Mouse (Mus musculus) lung, embryonic 14.5 days (tissue): ENCODE measurements around the gene Kif1bp. TPM values are rescaled to one million over a fixed set of nuclear protein-coding genes. Genes with fewer than 3 reads are reported as not detected.
A peak's percentile ranks its signal among the peaks of the same experiment; 100 is the strongest.

ENCODE experiments used
- ATAC-seq: fragments of 200-750 bp; cut with Nextera tagmentation; 2 replicates; pipeline ENCODE4 v1.8.0; 2017; ENCODE audit warnings: mild to moderate bottlenecking, moderate TSS enrichment, moderate library complexity; ENCODE audit not compliant: insufficient read depth
- DNase-seq: peaks from one replicate; pipeline ENCODE4 v3.0.0-alpha.2; 2015
- H3K27ac ChIP-seq: fragments of 300-500 bp; sonication (generic); 2 replicates; pipeline ENCODE4 v1.5.1; 2014; ENCODE audit warnings: low read depth, mild to moderate bottlenecking, moderate library complexity
- H3K27me3 ChIP-seq: fragments of 300-500 bp; sonication (generic); 2 replicates; pipeline ENCODE4 v1.6.1; 2014; ENCODE audit warnings: low read length, control low read depth; ENCODE audit not compliant: insufficient read depth
- H3K36me3 ChIP-seq: fragments of 300-500 bp; sonication (generic); 2 replicates; pipeline ENCODE4 v1.6.1; 2014; ENCODE audit warnings: control low read depth; ENCODE audit not compliant: insufficient read depth
- H3K4me1 ChIP-seq: fragments of 300-500 bp; sonication (generic); 2 replicates; pipeline ENCODE4 v1.6.1; 2014; ENCODE audit warnings: antibody characterized with exemption, control low read depth; ENCODE audit not compliant: insufficient read depth
- H3K4me2 ChIP-seq: fragments of 300-500 bp; sonication (generic); 2 replicates; pipeline ENCODE4 v1.6.1; 2014; ENCODE audit warnings: mild to moderate bottlenecking
- H3K4me3 ChIP-seq: fragments of 300-500 bp; sonication (generic); 2 replicates; pipeline ENCODE4 v1.5.1; 2014; ENCODE audit warnings: low read depth, low read length
- H3K9ac ChIP-seq: fragments of 300-500 bp; sonication (generic); 2 replicates; pipeline ENCODE4 v1.6.1; 2014
- H3K9me3 ChIP-seq: fragments of 300-500 bp; sonication (generic); 2 replicates; pipeline ENCODE4 v1.6.1; 2016; ENCODE audit warnings: low read depth, low read length, control low read depth
- CTCF ChIP-seq: IDR thresholded peaks from 2 replicates; pipeline ENCODE4 v1.5.1; 2016; ENCODE audit warnings: antibody characterized with exemption, low read depth
- WGBS: fragments of 180-500 bp; shearing (Covaris S2); extraction: QIAGEN DNeasy Blood & Tissue Kit; methylation state at CpG from one replicate; pipeline ENCODE4 v1.1.7; 2014; 5-methylcytosine and 5-hydroxymethylcytosine counted together
- polyA plus RNA-seq: library from polyadenylated mRNA; unstranded; fragments of >200 nt; fragmentation: Nextera tagmentation; extraction: Ambion mirVana; gene quantifications from 2 replicates; pipeline ENCODE4 v1.2.1, GENCODE M21; 2014

Kif1bp gene
- polyA plus RNA-seq, 1 experiment from 2014 or later: 42.7 TPM

DNA sequence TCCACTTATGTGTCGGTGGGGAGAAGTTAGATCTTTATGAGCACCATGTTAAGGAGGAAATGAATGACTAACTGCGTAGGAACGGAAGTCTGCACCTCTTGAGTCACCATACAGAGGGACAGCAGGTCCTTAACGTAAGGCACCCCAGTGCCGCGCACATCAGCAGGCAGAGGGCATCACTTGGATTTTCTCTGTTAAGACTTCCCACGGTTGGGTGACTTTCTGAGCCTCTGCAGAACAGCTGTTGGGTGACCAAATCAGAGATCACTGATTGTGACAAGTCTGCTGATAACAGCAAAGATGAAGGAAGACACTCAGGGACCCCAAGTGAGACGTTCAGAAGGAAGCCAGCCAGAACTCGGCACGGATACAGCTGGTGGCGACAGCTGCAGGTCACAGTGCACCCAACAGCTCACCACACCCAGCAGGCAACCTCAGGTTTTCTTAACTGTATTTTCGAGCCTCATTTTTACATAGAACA, 24.6 kb downstream of the Kif1bp start:
- Histone ChIP-seq H3K9me3 (no peaks in the 10 kb centered on the region), H3K9ac (no peak overlapping the region), H3K27ac (no peak overlapping the region), H3K27me3 (no peaks in the 10 kb centered on the region), H3K4me3 (no peak overlapping the region), H3K4me1 (no peaks in the 10 kb centered on the region), H3K36me3 (peaks cover 6% of the 10 kb centered on the region; the same call in 1 of the 2 replicates), H3K4me2 (no peak overlapping the region)
- TF ChIP-seq CTCF: no peak
- WGBS: 58% methylated on average over 12 of the region's 12 CpGs
- no peak for DNase-seq
- ATAC-seq: no peak

DNA sequence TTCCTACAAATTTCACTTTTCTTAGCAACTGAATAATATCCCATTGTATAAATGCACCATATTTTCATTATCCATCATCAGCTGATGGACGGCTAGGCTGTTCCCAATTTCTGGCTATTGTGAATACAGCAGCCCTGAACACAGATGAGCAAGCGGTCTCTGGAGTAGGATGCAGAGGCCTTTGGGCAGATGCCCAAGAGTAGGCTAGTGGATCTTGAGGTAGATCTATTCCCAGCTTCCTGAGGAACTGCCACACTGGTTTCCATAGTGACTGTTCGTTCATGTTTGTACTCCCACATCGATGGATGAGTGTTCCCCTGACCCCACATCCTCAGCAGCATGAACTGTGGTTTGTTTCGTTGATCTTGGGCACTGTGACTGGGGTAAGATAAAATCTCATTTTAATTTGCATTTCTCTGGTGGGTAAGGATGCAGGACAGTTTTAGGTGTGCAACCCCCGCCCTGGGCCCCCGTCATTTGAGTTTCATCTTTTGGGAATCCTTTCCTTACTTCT, 27.4 kb downstream of the Kif1bp start:
- no peaks in the 10 kb centered on the region for H3K36me3 ChIP-seq
- no peak overlapping the region for H3K9ac ChIP-seq
- no peaks in the 10 kb centered on the region for H3K27me3 ChIP-seq
- DNase-seq (no peak), ATAC-seq (no peak)
- no peak for TF ChIP-seq CTCF
- H3K27ac ChIP-seq: no peak overlapping the region
- H3K9me3 ChIP-seq: no peaks in the 10 kb centered on the region
- no peak overlapping the region for H3K4me3 ChIP-seq
- H3K4me2 ChIP-seq: no peak overlapping the region
- no peaks in the 10 kb centered on the region for H3K4me1 ChIP-seq
- 70% methylated on average over 7 of the region's 7 CpGs for whole genome bisulfite sequencing

DNA sequence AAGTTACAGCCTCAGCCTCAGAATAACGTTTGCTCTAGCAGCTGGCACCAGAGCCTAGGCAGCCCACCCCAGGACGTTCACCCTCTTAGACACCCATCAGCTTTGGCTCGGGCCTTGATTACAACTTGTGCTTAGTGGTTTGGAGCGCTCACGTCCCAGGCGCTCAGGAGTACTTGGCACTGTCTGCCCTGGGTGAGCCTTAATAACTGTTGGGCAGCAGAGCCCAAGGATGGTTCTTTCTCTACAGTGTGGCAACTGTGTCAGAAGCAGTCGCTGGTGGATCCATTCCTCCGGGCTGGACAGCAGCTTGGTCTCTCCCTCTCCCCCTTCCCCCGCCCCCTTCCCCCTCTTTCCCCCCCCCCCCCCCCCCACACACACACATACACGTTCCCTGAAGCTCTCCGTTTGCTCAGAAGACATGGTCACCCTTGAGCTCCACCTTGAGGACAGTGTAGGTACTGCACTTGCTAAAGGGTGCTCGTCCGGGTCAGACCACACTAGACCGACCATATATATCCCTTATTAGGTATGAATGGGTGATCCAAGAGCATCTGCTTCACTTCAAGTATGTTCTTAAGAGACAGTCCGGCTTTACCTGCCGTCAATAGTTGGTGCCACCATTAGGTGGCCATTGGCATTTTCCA, 28.6 kb downstream of the Kif1bp start:
- TF ChIP-seq CTCF: peak; percentile 87
- no peaks in the 10 kb centered on the region for H3K9me3 ChIP-seq
- DNase-seq (peak; percentile 82), ATAC-seq (peak; percentile 74; the same call in 1 of the 2 replicates)
- no peak overlapping the region for H3K9ac ChIP-seq
- no peak overlapping the region for H3K27ac ChIP-seq
- no peak overlapping the region for H3K4me2 ChIP-seq
- WGBS: 25% methylated on average over 15 of the region's 16 CpGs
- H3K27me3 ChIP-seq: no peaks in the 10 kb centered on the region
- H3K4me1 ChIP-seq: no peaks in the 10 kb centered on the region
- H3K36me3 ChIP-seq: no peaks in the 10 kb centered on the region
- H3K4me3 ChIP-seq: no peak overlapping the region

DNA sequence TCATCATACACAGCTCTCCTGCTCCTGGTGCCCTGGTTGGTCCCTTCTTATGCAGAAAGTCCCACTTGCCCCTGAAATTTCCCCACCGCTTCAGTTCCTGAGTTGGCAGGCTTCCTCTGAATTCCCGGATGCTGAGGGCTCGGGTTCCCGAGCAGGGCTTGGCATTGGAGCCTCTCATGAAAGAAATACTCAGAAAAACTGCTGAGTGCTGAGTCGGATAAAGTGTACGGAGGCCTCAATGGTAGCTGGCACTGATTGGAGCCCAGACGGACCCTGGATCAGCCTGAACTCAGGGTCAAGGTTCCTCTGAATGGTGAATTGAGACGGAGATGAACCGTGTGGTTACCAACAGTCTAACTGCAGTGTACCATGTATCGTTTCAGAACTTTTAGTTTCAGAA, 31.8 kb downstream of the Kif1bp start:
- no peaks in the 10 kb centered on the region for H3K36me3 ChIP-seq
- no peak overlapping the region for H3K27ac ChIP-seq
- no peak for TF ChIP-seq CTCF
- no peak for ATAC-seq
- H3K27me3 ChIP-seq: no peaks in the 10 kb centered on the region
- H3K9ac ChIP-seq: no peak overlapping the region
- no peaks in the 10 kb centered on the region for H3K4me1 ChIP-seq
- 67% methylated on average over 10 of the region's 10 CpGs for WGBS
- no peaks in the 10 kb centered on the region for H3K9me3 ChIP-seq
- H3K4me2 ChIP-seq: no peak overlapping the region
- H3K4me3 ChIP-seq: no peak overlapping the region
- no peak for DNase-seq

DNA sequence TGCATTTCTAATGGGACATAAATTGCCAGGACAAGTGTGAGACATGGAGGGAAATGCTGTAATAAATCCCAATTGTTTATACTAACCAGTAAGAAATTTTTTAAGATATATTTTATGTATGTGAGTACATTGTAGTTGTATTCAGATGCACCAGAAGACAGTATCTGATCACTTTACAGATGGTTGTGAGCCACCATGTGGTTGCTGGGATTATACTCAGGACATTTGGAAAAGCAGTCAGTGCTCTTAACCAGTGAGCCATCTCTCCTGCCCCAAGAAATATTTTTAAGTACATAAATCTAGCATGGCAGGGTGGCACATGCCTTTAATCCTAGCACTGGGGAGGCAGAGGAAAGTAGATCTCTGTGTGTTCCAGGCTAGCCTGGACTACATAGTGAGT, 32.5 kb downstream of the Kif1bp start:
- Histone ChIP-seq H3K27ac (no peak overlapping the region), H3K4me2 (no peak overlapping the region)

DNA sequence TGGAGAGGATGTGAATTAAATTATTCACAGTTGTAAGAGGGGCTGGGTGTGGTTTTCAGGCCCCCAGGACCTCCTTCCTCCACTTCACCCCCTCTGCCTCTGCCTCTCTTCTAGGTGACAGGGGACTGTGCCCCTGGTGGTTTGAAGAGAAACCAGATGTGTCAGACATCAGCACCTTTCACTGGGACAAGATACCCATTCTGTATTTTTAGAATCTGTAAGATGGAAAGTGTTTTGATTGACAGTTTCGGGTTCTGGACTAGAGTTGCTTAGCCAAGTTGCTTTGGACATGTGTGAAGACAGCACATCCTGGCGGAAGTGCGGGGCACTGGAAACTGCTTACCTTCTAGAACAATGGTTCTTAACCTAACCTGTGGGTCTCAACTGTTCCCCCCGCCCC, 33.9 kb downstream of the Kif1bp start:
- no peak overlapping the region for H3K4me3 ChIP-seq
- H3K4me2 ChIP-seq: no peak overlapping the region
- no peaks in the 10 kb centered on the region for H3K36me3 ChIP-seq
- no peaks in the 10 kb centered on the region for H3K4me1 ChIP-seq
- no peak overlapping the region for H3K27ac ChIP-seq
- no peaks in the 10 kb centered on the region for H3K27me3 ChIP-seq
- DNase-seq: no peak
- H3K9ac ChIP-seq: no peak overlapping the region
- H3K9me3 ChIP-seq: no peaks in the 10 kb centered on the region
- TF ChIP-seq CTCF: no peak
- no peak for ATAC-seq
- 80% methylated on average over 4 of the region's 4 CpGs for WGBS

More for the DNA sequence above, 32.5 kb downstream of the Kif1bp start:
- H3K9ac ChIP-seq: no peak overlapping the region
- 0 out of 2 replicates have a peak, but pooled peaks have one; percentile 13 for TF ChIP-seq CTCF
- no peak for DNase-seq
- no peaks in the 10 kb centered on the region for H3K27me3 ChIP-seq
- H3K4me1 ChIP-seq: no peaks in the 10 kb centered on the region
- no peaks in the 10 kb centered on the region for H3K36me3 ChIP-seq
- H3K9me3 ChIP-seq: no peaks in the 10 kb centered on the region
- no peak for ATAC-seq
- H3K4me3 ChIP-seq: no peak overlapping the region

DNA sequence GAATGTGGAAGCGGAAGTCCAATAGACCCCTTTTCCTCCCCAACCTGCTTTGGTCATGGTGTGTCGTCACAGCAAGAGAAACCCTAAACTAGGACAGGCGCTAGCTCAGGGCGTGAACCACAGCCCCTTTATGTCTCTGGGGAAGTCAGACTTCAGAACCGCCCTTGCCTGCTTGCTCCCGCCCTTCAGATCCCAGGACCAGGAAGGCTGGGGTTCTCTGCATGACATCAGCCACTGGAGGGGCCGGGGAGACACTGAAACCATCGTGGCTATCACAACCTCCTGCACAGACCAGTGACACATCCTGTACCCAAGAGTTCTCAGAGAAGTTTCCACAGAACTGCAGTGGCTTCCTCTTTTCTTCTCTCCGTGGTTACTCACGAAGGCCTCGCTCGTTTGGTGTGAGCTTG, 34.9 kb downstream of the Kif1bp start:
- ATAC-seq: no peak

More for the DNA sequence above, 34.9 kb downstream of the Kif1bp start:
- no peaks in the 10 kb centered on the region for H3K4me1 ChIP-seq
- peak; percentile 13 for DNase-seq
- no peak overlapping the region for H3K27ac ChIP-seq
- H3K4me2 ChIP-seq: no peak overlapping the region
- H3K27me3 ChIP-seq: no peaks in the 10 kb centered on the region
- no peaks in the 10 kb centered on the region for H3K9me3 ChIP-seq
- H3K36me3 ChIP-seq: no peaks in the 10 kb centered on the region
- TF ChIP-seq CTCF: no peak
- no peak overlapping the region for H3K4me3 ChIP-seq
- 77% methylated on average over 12 of the region's 12 CpGs for WGBS
- no peak overlapping the region for H3K9ac ChIP-seq
